Mouse (Mus musculus): ENCODE results near the gene Ccdc85b. TPM values are rescaled to one million over a fixed set of nuclear protein-coding genes. Genes with fewer than 3 reads are reported as not detected.

The Ccdc85b gene
- total and polyA plus RNA-seq, 3 experiments: 3.6 to 7.6 TPM; not detected in 1

DNA sequence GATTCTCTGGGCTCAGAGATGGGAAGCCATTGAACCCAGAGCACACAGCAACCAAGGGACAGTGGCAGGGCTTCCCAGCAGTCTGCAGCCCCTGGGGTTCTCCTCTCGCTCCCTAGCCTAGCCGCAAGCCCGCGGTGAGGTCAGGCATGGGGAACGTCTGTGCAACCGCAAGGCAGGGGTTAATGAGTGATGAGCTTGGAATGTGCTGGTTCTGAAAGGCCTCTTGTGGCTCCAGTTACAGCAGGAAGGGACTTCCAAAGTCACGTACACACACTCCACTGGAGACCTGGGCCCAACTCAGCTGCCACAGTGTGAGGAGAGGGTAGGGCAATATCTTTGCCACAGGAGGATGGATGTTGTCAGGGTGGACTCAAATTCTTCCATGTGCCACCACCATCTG is 12.7 kb downstream of the Ccdc85b start:
- no peak for DNase-seq (ENCODE audit: low read depth, low spot score)
- Histone ChIP-seq H3K27me3 (ENCODE audit: control insufficient read depth in 1 of 2, insufficient read depth in 2 of 2, low read length in 2 of 2) (peaks cover 0 to 3% of the 10 kb centered on the region in 2 experiments; a peak in 1 of 4 replicates), H3K79me2 (ENCODE audit: control insufficient read depth, insufficient read depth, low read length, poor library complexity) (peaks cover 6% of the 10 kb centered on the region; the same call in 1 of the 2 replicates), H3K27ac (ENCODE audit: control insufficient read depth, low read depth, low read length) (no peak overlapping the region), H3K4me3 (ENCODE audit: control insufficient read depth in 1 of 2, insufficient read depth in 1 of 2, low read depth in 2 of 2, low read length in 2 of 2) (no peak overlapping the region), H3K36me3 (ENCODE audit: control insufficient read depth in 1 of 2, insufficient read depth in 2 of 2, low read length in 2 of 2) (peaks cover 0 to 3% of the 10 kb centered on the region in 2 experiments; a peak in 2 of 4 replicates), H3K9me3 (replicated peaks; ENCODE audit: insufficient read depth, low read length) (no peaks in the 10 kb centered on the region), H3K4me1 (ENCODE audit: control insufficient read depth in 1 of 2, insufficient read depth in 2 of 2, low read length in 2 of 2) (peaks cover 0 to 20% of the 10 kb centered on the region in 2 experiments; a peak in 3 of 4 replicates), H3K9ac (ENCODE audit: control insufficient read depth, low read depth, low read length, poor library complexity, severe bottlenecking) (no peak overlapping the region)
- no peak for TF ChIP-seq BHLHE40 (IDR thresholded peaks at IDR 0.05; ENCODE audit: borderline replicate concordance, low read depth, low read length)

GRCm38 (mm10) chr19:5444371-5444908 is 13.3 kb downstream of the Ccdc85b start:
- H3K9ac ChIP-seq (ENCODE audit: control insufficient read depth, low read depth, low read length, poor library complexity, severe bottlenecking): no peak overlapping the region
- peaks cover 0 to 3% of the 10 kb centered on the region in 2 experiments; a peak in 1 of 4 replicates for H3K27me3 ChIP-seq (ENCODE audit: control insufficient read depth in 1 of 2, insufficient read depth in 2 of 2, low read length in 2 of 2)
- no peak overlapping the region for H3K27ac ChIP-seq (ENCODE audit: control insufficient read depth, low read depth, low read length)
- H3K4me3 ChIP-seq (ENCODE audit: control insufficient read depth in 1 of 2, insufficient read depth in 1 of 2, low read depth in 2 of 2, low read length in 2 of 2): no peak overlapping the region
- no peak for DNase-seq (ENCODE audit: low read depth, low spot score)
- peaks cover 6% of the 10 kb centered on the region; the same call in 1 of the 2 replicates for H3K79me2 ChIP-seq (ENCODE audit: control insufficient read depth, insufficient read depth, low read length, poor library complexity)
- no peaks in the 10 kb centered on the region; a peak in 1 of 4 replicates for H3K36me3 ChIP-seq (ENCODE audit: control insufficient read depth in 1 of 2, insufficient read depth in 2 of 2, low read length in 2 of 2)
- peaks cover 0 to 16% of the 10 kb centered on the region in 2 experiments; a peak in 3 of 4 replicates for H3K4me1 ChIP-seq (ENCODE audit: control insufficient read depth in 1 of 2, insufficient read depth in 2 of 2, low read length in 2 of 2)
- H3K9me3 ChIP-seq (replicated peaks; ENCODE audit: insufficient read depth, low read length): no peaks in the 10 kb centered on the region
- TF ChIP-seq POLR2AphosphoS5 (IDR thresholded peaks at IDR 0.05; ENCODE audit: borderline replicate concordance, low read depth, low read length) (no peak), GABPA (IDR thresholded peaks at IDR 0.05; ENCODE audit: low read depth, low read length) (no peak), ZC3H11A (IDR thresholded peaks at IDR 0.05; ENCODE audit: low read depth, low read length) (no peak), CHD2 (IDR thresholded peaks at IDR 0.05; ENCODE audit: low read length) (no peak), MAX (IDR thresholded peaks at IDR 0.05; ENCODE audit: low read length) (no peak), HCFC1 (IDR thresholded peaks at IDR 0.05; ENCODE audit: low read depth, low read length) (no peak), TCF12 (IDR thresholded peaks at IDR 0.05; ENCODE audit: low read depth, low read length) (no peak), NELFE (IDR thresholded peaks at IDR 0.05; ENCODE audit: low read depth, low read length) (no peak), MYC (IDR thresholded peaks at IDR 0.05; ENCODE audit: low read depth, low read length) (no peak), BHLHE40 (IDR thresholded peaks at IDR 0.05; ENCODE audit: borderline replicate concordance, low read depth, low read length) (no peak), POLR2AphosphoS2 (IDR thresholded peaks at IDR 0.05; ENCODE audit: low read length) (no peak), JUND (IDR thresholded peaks at IDR 0.05; ENCODE audit: low read depth, low read length) (no peak), MAFK (IDR thresholded peaks at IDR 0.05; ENCODE audit: borderline replicate concordance, low read depth, low read length) (no peak), ZMIZ1 (IDR thresholded peaks at IDR 0.05; ENCODE audit: low read depth, low read length) (no peak), ZKSCAN1 (IDR thresholded peaks at IDR 0.05; ENCODE audit: low read depth, low read length) (no peak), MXI1 (IDR thresholded peaks at IDR 0.05; ENCODE audit: low read depth, low read length) (no peak)

Data from MEL (cell line).